Mouse (Mus musculus): ENCODE data around the gene Flvcr2.
A peak's percentile ranks its signal among the peaks of the same experiment; 100 is the strongest.

DNA sequence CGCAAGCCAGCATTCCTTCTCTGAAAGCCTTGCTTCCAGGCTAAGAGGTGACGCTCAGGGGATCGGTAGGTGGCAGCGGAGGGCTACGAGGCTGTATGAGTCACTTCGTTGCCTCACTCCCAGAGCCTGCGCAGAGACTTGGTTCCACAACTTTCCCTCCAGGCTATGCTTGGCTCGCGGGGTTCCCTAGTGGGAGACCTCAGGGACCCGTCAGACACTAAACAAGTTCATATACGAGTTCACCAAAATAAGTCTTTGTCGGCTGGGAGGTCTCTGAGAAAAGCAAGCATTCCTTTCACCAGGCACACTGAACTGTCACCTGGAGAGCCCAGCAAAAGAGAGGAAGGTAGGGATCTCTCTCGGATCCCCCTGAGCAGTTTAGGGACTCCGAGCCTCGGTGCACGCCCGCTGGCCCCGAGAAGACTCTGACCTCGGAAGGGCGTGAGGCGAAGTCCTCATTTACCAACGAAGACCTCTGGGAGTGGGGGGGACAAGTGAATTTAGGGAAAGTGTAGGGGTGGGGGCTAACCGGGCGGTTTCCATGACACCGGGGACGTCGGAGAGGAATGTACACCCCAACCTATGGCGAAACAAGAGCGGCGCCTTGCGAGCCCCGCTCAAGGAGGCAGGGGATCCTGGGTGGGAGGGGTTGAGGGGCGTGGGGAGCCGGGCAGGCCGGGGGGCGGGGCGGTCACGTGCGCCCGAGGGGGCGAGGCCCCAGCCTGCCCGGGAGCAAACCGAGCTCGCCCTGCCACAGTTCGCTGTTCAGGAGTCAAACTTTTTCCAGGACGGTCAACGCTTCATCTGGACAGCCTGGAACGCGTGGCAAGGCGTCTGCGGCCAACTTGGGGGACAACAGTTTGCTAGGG is at the start of gene Flvcr2:
- TF ChIP-seq POLR2A (IDR thresholded peaks at IDR 0.05; ENCODE audit: insufficient read depth, low read depth, low read length) (0 out of 2 replicates have a peak, but pooled peaks have one; percentile 22), EP300 (IDR thresholded peaks at IDR 0.05; ENCODE audit: insufficient read depth, low read depth, low read length) (peak; percentile 97), CTCF (IDR thresholded peaks at IDR 0.05) (peak; percentile 96)

Data from heart, adult 2 months (tissue).